Mouse (Mus musculus): ENCODE measurements at regions not wholly inside any gene's neighbourhood (a gene's known extent, or its start where the extent isn't known, plus 50 kb on each side); places are given as distances from the start of the nearest gene placed in this dataset.

DNA sequence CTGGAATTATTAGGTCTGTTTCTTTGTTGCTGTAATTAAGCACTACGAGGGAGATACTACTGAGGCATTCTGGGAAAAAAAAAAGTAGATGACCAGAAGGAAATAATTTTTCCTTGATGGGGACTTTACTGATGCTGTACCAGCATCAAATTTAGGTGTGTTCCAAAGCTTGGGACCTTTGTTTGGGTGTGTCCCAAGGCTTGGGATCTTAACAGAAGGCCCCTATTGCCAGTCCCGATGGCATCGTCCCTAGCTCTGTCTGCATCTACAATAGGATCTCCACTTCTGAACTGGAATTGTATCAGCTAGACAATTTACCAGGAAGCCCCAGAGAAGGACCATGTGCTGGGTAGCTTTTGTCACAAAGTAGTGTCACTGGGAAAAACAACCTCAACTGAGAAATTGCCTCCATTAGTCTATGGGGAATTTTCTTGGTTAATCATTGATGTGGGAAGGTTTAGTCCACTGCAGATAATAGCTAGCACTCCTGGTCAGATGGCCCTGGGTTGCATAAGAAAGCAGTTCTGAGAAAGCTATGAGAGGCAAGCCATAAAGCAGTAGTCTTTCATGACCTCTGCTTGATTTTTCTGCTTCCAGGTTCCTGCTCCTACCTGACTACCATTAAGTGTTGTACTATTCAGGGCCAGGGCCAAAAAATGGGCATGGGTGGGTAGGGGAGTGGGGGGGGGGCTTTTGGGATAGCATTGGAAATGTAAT is 392.7 kb downstream of the Igsf11 start:
- no peak for DNase-seq

GRCm38 (mm10) chr16:39286797-39287565 is 394.5 kb downstream of the Igsf11 start:
- no peak for DNase-seq

- DNase-seq = no peak
Measured at GRCm38 (mm10) chr16:39298856-39299255, 406.4 kb downstream of the Igsf11 start.

DNA sequence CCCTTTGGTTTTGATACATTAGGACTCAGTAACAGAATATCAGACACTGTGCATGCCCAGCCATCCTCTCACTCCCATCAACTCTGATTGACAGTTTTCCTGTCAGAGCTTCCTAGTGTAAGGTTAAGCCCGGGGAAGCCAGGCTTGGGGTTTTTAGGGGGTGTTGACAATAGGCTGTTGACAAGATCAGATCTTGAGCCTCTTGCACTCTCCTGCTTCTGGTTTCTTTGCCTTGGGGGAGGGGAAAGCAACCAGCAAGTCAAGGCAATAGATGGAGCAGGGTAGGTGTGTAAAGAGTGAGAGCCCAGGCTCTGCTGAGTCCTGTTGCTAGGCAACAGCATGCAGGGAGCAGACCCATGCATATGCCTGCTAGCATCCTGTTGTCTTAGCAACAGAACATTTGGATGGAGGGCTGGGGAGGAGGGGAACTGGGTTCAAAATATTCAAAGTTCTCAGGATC is 410.5 kb downstream of the Igsf11 start:
- no peak for DNase-seq

DNA sequence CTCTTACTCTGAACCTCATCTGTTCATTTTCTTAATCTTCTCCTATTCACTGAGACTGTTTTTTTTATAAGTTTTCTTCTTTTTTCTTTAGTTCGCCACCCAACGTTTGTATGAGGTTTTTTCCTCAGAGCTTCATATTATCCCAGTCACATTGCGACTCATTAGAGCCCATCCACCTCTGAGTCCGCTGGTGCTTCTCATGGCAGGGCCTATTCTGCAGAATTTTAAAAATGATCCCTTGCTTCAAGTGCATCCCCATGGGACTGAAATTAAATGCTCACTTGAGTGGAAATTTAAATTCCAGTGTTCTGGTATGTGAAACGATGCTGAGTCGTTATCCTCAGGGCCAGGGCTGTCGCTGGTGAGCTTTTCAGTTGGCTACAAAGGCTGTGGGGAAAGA is 410.9 kb downstream of the Igsf11 start:
- DNase-seq = no peak

GRCm38 (mm10) chr16:39307951-39308350 is 415.5 kb downstream of the Igsf11 start:
- no peak for DNase-seq

DNA sequence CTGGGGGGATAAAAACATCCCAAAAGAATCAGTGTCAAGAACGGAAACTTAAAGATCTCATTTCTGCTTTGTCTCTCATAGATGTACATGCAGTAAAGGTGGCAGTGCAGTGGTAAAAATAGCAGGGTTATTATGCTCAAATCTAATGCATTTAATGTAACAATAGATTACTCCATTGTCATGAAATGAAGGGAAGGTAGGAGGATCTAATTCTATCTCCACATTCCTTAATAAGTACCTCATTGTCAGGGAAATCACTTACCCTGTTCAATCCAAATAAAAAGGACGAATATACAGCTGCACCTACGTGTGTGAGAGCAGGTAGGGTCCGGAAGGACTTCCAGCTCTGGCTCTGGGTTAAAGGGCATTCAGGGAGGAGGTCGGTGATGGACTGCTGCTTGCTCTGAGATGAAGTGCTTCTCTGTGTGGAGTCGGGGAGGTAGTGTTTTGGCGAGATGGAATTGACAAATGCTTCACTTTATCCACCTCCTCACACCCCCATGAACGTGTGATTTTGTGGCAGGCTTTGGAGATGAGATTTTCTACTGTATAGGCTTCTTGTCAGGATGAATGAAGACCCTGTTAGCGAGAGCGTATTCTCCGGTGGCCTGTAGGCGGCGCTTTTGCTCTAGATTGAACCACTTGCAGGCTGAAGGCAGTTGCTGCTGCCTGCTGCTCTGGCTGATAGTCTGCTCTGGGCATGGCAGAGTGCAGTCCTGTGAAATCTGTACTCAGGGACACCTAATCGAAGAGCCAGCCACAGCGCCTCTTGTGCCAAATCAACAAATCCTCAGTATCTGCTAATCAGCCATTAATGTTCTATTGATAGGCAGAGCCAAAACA is 424.5 kb downstream of the Igsf11 start:
- peak; percentile 31 for DNase-seq

- no peak for DNase-seq
Measured at GRCm38 (mm10) chr16:39325627-39326026, 433.2 kb downstream of the Igsf11 start.

- no peak for DNase-seq
Measured at GRCm38 (mm10) chr16:39363657-39364056, 471.2 kb downstream of the Igsf11 start.

DNA sequence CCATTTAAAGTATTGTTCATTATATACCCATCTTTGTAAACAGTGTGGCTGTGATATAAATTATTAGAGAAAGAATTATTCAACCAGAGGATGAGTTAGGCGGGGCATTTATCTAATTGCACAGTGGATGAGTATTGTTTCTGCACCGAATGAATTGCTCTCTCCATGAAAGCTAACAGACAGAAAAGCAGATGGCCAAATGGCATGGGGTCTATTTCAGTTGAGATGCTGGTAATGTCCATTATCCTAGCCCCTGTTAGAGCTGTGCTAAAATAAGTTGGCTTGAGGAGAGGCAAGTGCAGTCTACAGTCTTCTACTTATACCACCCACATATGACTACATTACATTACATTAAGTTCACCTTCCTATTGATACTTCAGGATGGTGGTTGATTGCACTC is 475.8 kb downstream of the Igsf11 start:
- DNase-seq = no peak

GRCm38 (mm10) chr16:39374616-39375015 is 482.1 kb downstream of the Igsf11 start:
- no peak for DNase-seq

DNA sequence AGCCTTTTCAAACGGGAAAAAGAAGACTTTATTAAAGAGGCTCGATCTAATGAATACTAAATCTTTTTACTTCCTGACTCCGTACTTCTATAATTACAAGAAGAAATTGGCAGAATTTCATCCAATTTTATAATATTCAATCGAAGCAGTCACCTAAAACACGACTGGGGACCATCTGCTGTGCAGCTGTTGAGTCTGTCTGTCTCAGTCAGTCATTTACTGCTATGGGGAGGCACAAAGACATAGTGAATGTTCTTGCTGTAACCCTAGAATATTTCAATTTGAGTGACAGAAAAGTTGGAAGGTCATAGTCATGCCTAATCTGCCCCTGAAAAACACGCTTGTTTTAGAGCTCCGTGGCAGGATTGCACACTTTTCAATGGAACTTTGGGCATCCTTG is 487.5 kb downstream of the Igsf11 start:
- no peak for DNase-seq

DNA sequence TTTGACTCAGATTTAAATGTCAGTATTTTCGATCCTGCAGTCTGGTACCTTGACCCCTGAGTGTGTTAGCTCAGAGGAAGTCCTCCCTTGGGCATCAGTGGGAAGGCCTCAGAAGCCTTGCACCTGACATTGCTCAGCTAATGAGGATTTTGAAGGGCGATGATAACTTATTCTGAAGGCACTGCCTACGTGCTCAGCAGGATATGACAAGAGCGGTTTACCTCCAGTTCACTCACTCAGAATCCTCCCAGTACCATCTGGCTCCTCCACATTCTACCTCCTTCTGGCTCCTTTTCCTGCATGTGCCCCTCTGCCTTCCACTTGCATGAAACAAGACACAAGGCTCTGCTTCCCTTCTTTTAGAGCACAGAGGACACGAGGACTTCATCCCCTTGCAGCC is 497.5 kb downstream of the Igsf11 start:
- no peak for DNase-seq

DNA sequence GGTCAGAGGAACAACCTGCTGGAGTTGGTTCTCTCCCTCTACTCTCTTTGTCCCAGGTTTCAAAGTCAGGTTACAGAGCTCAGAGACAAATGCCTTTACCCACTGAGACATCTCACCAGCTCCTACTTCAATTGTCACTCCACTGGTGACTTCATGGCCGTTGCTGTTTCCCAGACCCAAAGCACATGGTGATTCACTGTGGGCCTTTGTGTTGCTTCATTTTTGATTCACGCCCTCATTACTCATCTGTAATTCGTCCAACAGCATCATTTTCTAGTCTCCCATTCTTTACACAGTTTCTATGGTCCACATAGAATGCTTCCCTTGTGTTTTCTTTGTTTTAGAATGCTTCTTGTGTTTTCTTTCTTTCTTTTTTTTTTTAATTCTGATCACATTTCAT is 498.2 kb downstream of the Igsf11 start:
- no peak for DNase-seq

DNA sequence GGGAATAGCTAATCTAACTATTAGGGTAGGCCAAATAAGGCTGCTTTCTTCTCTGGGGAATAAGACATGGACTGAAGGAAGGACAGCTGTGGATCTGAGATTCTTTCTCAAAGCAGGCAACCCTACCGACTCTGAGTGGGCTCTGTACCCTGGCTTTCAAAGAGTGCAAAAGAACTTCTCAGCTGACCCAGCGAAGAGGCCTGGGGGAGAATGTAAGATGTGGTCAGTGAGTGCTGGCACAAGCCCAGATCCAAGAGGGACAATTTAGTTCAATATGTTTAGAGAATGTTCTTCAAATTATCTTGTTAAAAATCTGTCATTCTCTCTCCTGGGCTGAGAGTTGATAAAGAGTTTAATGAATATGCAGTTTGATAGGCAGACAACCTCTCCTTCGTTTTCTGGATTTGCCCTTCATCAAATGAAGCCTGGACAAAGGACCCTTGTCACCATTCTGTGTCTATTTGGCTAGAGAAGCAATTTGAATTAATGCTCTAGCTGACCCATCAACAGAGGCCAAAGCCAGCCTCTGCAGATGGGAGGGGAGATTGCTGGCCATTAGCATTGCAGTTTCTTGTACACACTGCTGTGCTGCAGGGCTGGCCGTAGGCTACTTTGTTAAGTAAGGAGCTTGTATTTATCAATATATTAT is 509.8 kb downstream of the Igsf11 start:
- peak; percentile 8 for DNase-seq

DNA sequence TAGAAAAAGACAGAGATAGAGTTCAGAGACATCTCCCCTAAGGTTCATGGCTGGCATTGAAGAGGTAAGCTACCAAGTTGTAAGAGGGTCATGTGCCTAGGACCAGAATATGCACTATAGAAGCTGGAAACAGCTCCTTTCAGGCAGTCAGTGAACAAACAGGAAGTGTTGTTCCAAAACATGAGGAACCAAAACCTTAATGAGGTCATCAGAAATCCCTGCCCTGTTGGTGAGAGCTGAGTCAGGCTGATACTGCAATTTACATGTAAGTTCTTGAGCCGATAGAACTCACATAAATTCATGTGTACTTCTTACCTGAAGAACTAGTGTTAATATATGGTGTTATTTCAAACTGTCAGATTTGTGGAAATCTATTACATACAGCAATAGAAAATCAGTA is 539.1 kb downstream of the Igsf11 start:
- no peak for DNase-seq

DNA sequence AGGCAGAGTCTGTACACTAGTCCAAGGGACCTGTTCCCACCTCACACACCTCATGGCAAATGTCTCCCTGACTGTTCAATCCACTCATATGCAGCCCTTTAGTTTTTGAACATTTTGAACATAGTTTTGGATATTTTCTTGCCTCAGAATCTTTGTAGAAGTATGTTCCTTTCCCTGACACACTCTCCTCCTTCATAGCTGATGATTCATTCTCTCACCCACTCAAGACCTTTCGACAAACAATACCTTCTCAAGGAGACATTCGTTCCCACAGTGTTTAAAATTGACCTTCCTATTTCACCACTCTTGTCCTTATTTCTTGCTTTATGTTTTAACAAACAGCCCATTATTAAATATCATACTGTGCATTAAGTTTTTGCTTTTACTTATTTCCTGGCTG is 538.4 kb upstream of the Lsamp start:
- DNase-seq = no peak

GRCm38 (mm10) chr16:39453400-39454138 is 530.6 kb upstream of the Lsamp start:
- no peak for DNase-seq
